Comparison of ENCODE assay signal across 9 mouse cellular contexts in genomic region chr5:22511824-22512223, GRCm38 (mm10). TPM values are rescaled to one million over a fixed set of nuclear protein-coding genes. Genes with fewer than 3 reads are reported as not detected.
DNase-seq lines count a peak whose midpoint lies in the region; ATAC-seq and TF ChIP-seq lines count a peak whose summit lies in the region.
"Had no signal": no experiment of that assay in that cellular context is flagged by ENCODE, and none has a peak within 500 bp of the region (broad histone marks: within the 10 kb centered on the region; RNA-seq: fewer than 3 reads in every experiment).

No protein-coding gene starts in this region.

- 62% methylated on average over 8 of the region's 8 CpGs for WGBS in lung, postnatal 0 days

- no peaks in the 10 kb centered on the region for H3K27me3 ChIP-seq in lung, postnatal 0 days (replicated peaks; ENCODE audit: insufficient read depth, low read length)

- H3K27ac ChIP-seq in lung, postnatal 0 days (ENCODE audit: low read length) = no peak overlapping the region

- TF ChIP-seq EP300 in lung, postnatal 0 days (IDR thresholded peaks at IDR 0.05) = no peak

- H3K4me1 ChIP-seq in lung, postnatal 0 days (ENCODE audit: insufficient read depth, low read depth, low read length) = no peaks in the 10 kb centered on the region

- no peak overlapping the region for H3K4me2 ChIP-seq in lung, postnatal 0 days (replicated peaks; ENCODE audit: low read depth, low read length)

- no peak overlapping the region for H3K9ac ChIP-seq in lung, postnatal 0 days (replicated peaks; ENCODE audit: low read depth)

- H3K9me3 ChIP-seq in lung, postnatal 0 days (ENCODE audit: low read length) = no peaks in the 10 kb centered on the region

- DNase-seq in frontal cortex, postnatal 25 days (ENCODE audit: low spot score in 2 of 2) = no peak
- DNase-seq in lung, postnatal 0 days (ENCODE audit: low spot score) = peak; percentile 12
- DNase-seq in lung, postnatal 4 days = no peak
- peak; percentile 43 for DNase-seq in brain, embryonic 18.5 days (ENCODE audit: low read depth, low spot score)
- DNase-seq in retina, postnatal 7 days (ENCODE audit: low read depth, low spot score) = peak; percentile 31
- no peak for DNase-seq in urinary bladder, postnatal 25 days (ENCODE audit: low spot score)
- DNase-seq in heart, adult 9 months (ENCODE audit: low spot score in 2 of 2) = no peak
- DNase-seq: kidney, adult 18-20 months had no signal

- no peaks in the 10 kb centered on the region for H3K36me3 ChIP-seq in lung, postnatal 0 days (ENCODE audit: insufficient read depth, low read length)

- peak; percentile 60 for TF ChIP-seq CTCF in lung, postnatal 0 days (IDR thresholded peaks at IDR 0.05)

- peak; percentile 53; the same call in 1 of the 2 replicates for ATAC-seq in frontal cortex, adult (ENCODE audit: low TSS enrichment)
- no peak for ATAC-seq in lung, postnatal 0 days

- H3K4me3 ChIP-seq in lung, postnatal 0 days (ENCODE audit: low read depth, low read length) = no peak overlapping the region

RNA-seq across cellular contexts. Expression of gene Orc5, which starts 38.4 kb away (rescaled TPM):
- 22.6 and 25.0 TPM in 2 replicates for polyA plus RNA-seq in lung, postnatal 0 days (2015; fragmentation: Nextera tagmentation; extraction: Ambion mirVana)

Comparison
In these comparisons a context has a peak if more than half of its experiments do, and no peak if none do; other contexts are left out.
1. DNase-seq: peak in lung, postnatal 0 days (single experiment), brain, embryonic 18.5 days (single experiment) and retina, postnatal 7 days (single experiment); none in frontal cortex, postnatal 25 days (0 of 2), lung, postnatal 4 days (0 of 2), urinary bladder, postnatal 25 days (single experiment) and heart, adult 9 months (0 of 2).